In genomic region chr3:29448829-29449406, GRCm38 (mm10) we compare ENCODE assay signal across 19 mouse cellular contexts.
DNase-seq lines count a peak whose midpoint lies in the region; ATAC-seq lines count a peak whose summit lies in the region.
"Had no signal": no experiment of that assay in that cellular context is flagged by ENCODE, and none has a peak within 500 bp of the region (broad histone marks: within the 10 kb centered on the region; RNA-seq: fewer than 3 reads in every experiment).

No protein-coding gene starts in this region.

- ATAC-seq in forebrain, embryonic 15.5 days (replicated peaks), result peak; percentile 51
- ATAC-seq: hindbrain, postnatal 0 days; liver, embryonic 12.5 days had no signal

- no peak overlapping the region for H3K4me3 ChIP-seq in forebrain, embryonic 15.5 days
- H3K4me3 ChIP-seq: heart, embryonic 13.5 days; liver, embryonic 12.5 days; neural tube, embryonic 12.5 days had no signal

- no peaks in the 10 kb centered on the region for H3K27me3 ChIP-seq in forebrain, embryonic 15.5 days
- H3K27me3 ChIP-seq: heart, embryonic 13.5 days; liver, embryonic 12.5 days; neural tube, embryonic 12.5 days had no signal

- no peak overlapping the region for H3K4me2 ChIP-seq in forebrain, embryonic 15.5 days (replicated peaks)
- H3K4me2 ChIP-seq: heart, embryonic 13.5 days; liver, embryonic 12.5 days; lung, embryonic 14.5 days; neural tube, embryonic 12.5 days had no signal

- intact Hi-C loops in gastrocnemius, postnatal 14 days (cut with DNase I; ENCODE audit: low total_unique reads), result no loop called here

- 21% methylated on average over 5 of the region's 5 CpGs for WGBS in forebrain, embryonic 15.5 days

- peaks cover 24% of the 10 kb centered on the region for H3K4me1 ChIP-seq in forebrain, embryonic 15.5 days
- H3K4me1 ChIP-seq: liver, embryonic 12.5 days; neural tube, embryonic 12.5 days had no signal

- H3K9ac ChIP-seq in forebrain, embryonic 15.5 days (replicated peaks), result no peak overlapping the region
- H3K9ac ChIP-seq: heart, embryonic 13.5 days; liver, embryonic 12.5 days; lung, embryonic 14.5 days; neural tube, embryonic 12.5 days had no signal

- no peak overlapping the region for H3K27ac ChIP-seq in forebrain, embryonic 15.5 days (replicated peaks)
- H3K27ac ChIP-seq: heart, embryonic 13.5 days; hindbrain, postnatal 0 days; liver, embryonic 12.5 days; macrophage; neural tube, embryonic 12.5 days had no signal

- H3K9me3 ChIP-seq in forebrain, embryonic 15.5 days, result peaks cover under 1% of the 10 kb centered on the region; the same call in 1 of the 2 replicates
- H3K9me3 ChIP-seq: heart, embryonic 13.5 days; liver, embryonic 12.5 days; neural tube, embryonic 12.5 days had no signal

- H3K36me3 ChIP-seq in forebrain, embryonic 15.5 days, result no peaks in the 10 kb centered on the region
- H3K36me3 ChIP-seq: heart, embryonic 13.5 days; liver, embryonic 12.5 days; neural tube, embryonic 12.5 days had no signal

- DNase-seq in embryo, embryonic 10 days (ENCODE audit: low spot score), result peak; percentile 4
- no peak for DNase-seq in embryo, embryonic 9.5 days (ENCODE audit: extremely low spot score)
- DNase-seq in ovary, adult 18-20 months (ENCODE audit: low spot score), result peak; percentile 4
- no peak for DNase-seq in ovary, postnatal 36 days (ENCODE audit: low spot score)
- DNase-seq in gastrocnemius, postnatal 14 days, result no peak
- DNase-seq in gastrocnemius, postnatal 4 days (ENCODE audit: low spot score in 2 of 2), result no peak
- DNase-seq: cerebellum, adult 18-20 months; heart, postnatal 36 days; kidney, adult 18-20 months; kidney, postnatal 10 days; right cerebral cortex, postnatal 4 days; thymus, postnatal 36 days had no signal

Comparison
In these comparisons a context has a peak if more than half of its experiments do, and no peak if none do; other contexts are left out.
1. DNase-seq: peak in embryo, embryonic 10 days (single experiment) and ovary, adult 18-20 months (single experiment); none in embryo, embryonic 9.5 days (single experiment), ovary, postnatal 36 days (single experiment), gastrocnemius, postnatal 14 days (single experiment) and gastrocnemius, postnatal 4 days (0 of 2).